Mouse (Mus musculus) gastrocnemius, adult 18-20 months (tissue): ENCODE results near the gene Cd300ld3. TPM values are rescaled to one million over a fixed set of nuclear protein-coding genes. Genes with fewer than 3 reads are reported as not detected.
"Not testable (repeated sequence)": the region's sequence is repeated elsewhere in the genome, so short reads cannot be mapped to it uniquely, and the experiment has no call there.

Source experiments
- DNase-seq: peaks from one replicate; pipeline ENCODE4 v3.0.0; 2021; ENCODE audit warnings: low spot score
- total RNA-seq, 2 experiments: library from RNA; stranded (reverse); gene quantifications; 2 replicates each; pipeline ENCODE4 v1.2.3; 2021

Gene Cd300ld3
- total RNA-seq, 2 experiments from 2014 or later, result 1.8 to 2.0 TPM

DNA sequence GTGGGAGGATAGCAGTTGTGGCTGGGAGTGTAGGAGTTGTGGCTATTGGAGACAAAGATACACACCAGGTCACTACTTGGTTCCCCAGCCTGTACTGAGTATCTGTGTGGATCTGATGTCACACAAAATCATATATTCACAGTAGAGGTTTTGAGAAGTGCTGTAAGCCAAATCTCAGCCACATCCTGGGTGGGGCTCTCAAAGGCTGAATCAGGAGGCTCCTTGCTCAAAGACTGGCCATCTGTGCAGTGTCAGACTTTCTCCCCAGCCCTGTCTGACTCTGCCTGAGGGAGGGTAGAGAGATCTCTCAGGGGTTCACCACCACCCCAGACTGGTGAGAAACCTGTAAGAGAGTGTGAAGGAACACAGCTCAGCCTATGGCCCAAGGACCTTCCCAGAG lies 6.3 kb upstream of the Cd300ld3 start:
- DNase-seq, result no peak

DNA sequence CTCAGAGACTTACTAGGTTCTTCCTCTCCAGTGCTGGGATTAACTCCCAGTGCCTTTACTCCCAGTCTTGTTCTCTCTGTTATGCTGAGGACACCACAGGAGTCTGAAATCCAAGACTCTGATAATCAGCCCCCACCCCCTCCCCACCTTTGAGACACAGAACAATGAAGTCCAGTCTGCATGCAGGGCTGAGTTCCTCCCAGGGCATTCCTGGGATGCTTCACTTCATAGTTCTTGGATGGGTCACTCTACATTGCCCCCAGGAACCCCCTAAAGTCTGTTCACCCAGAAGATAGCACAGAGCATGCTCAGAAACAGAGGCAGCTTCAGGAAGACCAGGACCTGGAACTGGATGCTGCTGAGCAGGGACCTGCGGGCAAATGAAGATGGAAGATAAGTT lies 4.8 kb upstream of the Cd300ld3 start:
- DNase-seq, result no peak

DNA sequence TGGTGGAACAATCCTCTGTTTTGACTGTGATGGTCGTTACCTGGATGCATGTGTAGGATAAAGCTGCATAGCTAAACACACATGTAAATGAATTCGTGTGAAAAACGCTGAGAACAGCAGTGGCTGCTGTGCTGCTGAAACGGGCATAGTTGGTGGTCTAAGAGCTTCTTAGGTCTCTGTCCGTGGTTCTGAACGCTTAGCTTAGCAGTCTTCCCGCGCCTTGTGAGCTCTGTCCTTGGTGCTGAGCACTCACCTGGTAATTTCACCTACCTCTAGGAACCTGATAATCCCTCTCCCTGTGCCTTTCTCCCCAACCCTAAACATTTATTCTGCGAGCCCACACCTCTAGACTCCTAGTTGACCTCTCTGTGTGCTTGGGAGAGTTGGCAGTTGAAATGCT lies 4.0 kb upstream of the Cd300ld3 start:
- no peak for DNase-seq

DNA sequence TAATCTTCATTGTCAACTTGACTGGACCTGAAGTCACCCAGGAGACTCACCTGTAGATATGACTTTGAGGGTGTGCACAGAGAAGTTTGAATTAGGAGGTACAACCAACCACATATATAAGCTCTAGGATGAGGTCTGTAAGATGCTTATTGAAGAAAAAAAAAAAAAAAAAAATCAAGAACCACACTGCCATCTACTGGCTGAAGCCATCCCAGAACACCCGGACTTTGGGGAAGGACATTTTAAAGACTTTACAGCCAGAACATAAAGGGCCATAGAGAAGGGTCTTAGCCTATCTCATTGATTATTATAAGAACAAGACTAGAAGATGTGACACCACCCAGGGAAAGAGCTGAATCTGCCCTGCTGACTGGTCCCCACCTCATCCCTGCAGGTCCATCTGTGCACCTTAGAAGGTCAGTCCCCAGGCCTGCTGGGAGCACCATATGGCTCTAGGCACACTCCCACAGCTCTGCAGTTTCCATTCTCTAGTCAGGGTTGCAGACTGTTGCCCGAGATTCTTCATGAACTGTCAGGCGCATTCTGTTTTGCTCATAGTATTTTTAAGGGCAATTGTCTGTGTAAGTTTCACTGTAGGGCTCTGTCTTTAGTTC lies 1.2 kb upstream of the Cd300ld3 start:
- DNase-seq, result no peak

DNA sequence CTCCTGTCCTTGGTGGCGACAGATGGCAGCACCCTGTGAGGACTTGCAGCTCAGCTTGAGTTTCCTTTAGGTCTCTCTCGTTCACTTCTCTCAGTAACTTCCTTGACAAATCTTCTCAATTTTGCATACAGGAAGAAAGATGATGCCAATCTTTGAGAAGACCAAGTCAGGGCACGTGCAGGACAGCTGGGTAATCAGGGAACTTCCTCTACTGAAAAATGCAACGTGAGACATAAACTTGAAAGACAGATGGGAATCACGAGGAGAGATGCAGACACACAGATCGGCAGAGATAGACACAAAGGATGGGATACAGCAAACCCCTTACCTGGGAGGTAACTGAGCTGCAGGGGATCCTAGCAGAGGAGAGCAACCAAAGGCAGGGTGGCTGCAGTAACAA lies 10.5 kb downstream of the Cd300ld3 start, which contains the start of gene Cd300ld5:
Gene Cd300ld5 (minus strand): TSS at position 101 of the 400 bp plus-strand sequence.
- DNase-seq, result not testable (repeated sequence)

DNA sequence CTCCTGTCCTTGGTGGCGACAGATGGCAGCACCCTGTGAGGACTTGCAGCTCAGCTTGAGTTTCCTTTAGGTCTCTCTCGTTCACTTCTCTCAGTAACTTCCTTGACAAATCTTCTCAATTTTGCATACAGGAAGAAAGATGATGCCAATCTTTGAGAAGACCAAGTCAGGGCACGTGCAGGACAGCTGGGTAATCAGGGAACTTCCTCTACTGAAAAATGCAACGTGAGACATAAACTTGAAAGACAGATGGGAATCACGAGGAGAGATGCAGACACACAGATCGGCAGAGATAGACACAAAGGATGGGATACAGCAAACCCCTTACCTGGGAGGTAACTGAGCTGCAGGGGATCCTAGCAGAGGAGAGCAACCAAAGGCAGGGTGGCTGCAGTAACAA lies 21.3 kb downstream of the Cd300ld3 start, which contains the start of gene Cd300ld4:
Gene Cd300ld4 (minus strand): TSS at position 101 of the 400 bp plus-strand sequence.
- not testable (repeated sequence) for DNase-seq

DNA sequence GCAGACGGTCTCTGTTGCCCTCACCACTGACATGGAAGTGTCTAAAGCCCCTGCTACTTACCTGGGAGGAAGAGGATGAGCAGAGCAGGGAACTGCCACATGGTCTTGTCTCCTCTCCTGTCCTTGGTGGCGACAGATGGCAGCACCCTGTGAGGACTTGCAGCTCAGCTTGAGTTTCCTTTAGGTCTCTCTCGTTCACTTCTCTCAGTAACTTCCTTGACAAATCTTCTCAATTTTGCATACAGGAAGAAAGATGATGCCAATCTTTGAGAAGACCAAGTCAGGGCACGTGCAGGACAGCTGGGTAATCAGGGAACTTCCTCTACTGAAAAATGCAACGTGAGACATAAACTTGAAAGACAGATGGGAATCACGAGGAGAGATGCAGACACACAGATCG lies 32.1 kb downstream of the Cd300ld3 start, which contains the start of gene Cd300ld2:
Gene Cd300ld2 (minus strand): TSS at position 101 of the 400 bp plus-strand sequence.
- not testable (repeated sequence) for DNase-seq

DNA sequence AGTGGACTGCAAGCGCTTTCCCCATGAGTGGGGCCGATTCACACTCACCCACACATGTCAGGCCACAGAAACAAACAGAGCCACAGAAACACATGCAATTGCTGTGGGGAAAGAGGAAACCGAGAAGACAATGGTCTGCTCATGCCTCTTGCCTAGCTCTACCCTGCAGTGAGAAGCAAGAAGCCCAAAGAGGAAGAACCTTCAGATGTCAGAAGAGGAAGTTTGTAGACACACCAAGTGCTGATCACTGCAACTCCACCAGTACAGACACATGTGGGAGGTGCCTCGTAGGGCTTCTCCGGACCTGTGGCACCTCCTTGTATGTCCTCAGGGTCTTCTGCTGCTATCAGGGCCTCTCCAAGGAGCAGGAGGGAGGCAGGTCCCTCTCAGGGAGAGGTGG lies 44.1 kb downstream of the Cd300ld3 start:
- no peak for DNase-seq

DNA sequence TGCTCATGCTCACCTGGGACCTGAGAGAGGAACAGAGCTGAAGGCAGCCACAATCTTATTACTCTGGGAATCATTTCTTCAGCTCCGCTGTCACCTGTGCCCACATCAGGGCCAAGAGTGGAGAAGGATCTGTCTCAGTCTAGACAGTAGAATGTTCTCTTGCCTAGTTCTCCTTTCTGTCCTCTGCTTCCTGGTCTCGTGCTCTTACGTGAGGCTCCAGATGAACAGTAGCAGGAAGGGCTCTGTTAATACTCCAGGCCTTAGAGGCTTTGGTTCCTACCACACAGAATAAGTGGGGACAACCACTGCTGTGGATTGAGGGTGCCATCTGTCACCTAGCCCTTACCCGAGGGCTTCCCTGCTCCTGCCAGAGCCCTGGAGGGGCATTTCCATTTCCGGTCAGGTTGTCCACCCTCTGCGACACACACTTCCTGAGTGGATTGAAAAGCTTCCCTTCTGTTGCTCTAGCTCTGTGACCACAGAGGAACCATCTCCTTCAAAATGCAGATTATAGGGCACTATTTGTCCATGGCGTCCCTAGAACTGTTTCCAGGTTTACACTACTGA lies 46.7 kb downstream of the Cd300ld3 start, which contains the start of gene Cd300c2:
Gene Cd300c2 (minus strand): TSS at position 407 of the 567 bp plus-strand sequence.
- DNase-seq, result no peak

Other genes with a start within 250 kb of the Cd300ld3 start
- gene Gpr142, start 249.5 kb downstream of the Cd300ld3 start, total RNA-seq, result not detected
- gene Gprc5c, start 197.3 kb downstream of the Cd300ld3 start, total RNA-seq, result 10 to 100 TPM; 39.7 to 43.7 TPM
- gene Cd300a, start 158.4 kb downstream of the Cd300ld3 start, total RNA-seq, result under 1 TPM; 0.59 to 0.81 TPM
- gene Cd300lb, start 114.0 kb downstream of the Cd300ld3 start, total RNA-seq, result under 1 TPM; 0.09 to 0.24 TPM
- not detected for gene Cd300c, start 79.3 kb downstream of the Cd300ld3 start, total RNA-seq
- under 1 TPM; 0.11 to 0.33 TPM for gene Cd300ld, start 58.5 kb downstream of the Cd300ld3 start, total RNA-seq
- gene Cd300c2, start 46.5 kb downstream of the Cd300ld3 start, total RNA-seq, result under 1 TPM; 0.21 to 0.32 TPM
- gene Cd300ld2, start 32.2 kb downstream of the Cd300ld3 start, total RNA-seq, result not detected
- gene Cd300ld4, start 21.4 kb downstream of the Cd300ld3 start, total RNA-seq, result not detected
- gene Cd300ld5, start 10.6 kb downstream of the Cd300ld3 start, total RNA-seq, result 1 to 10 TPM in 1 of 2 experiments, not detected in 1; 2.7 TPM
- not detected for gene Cd300e, start 13.8 kb upstream of the Cd300ld3 start, total RNA-seq
- gene Rab37, start 43.0 kb upstream of the Cd300ld3 start, total RNA-seq, result under 1 TPM in 1 of 2 experiments, not detected in 1; 0.36 TPM
- gene Cd300lf, start 85.6 kb upstream of the Cd300ld3 start, total RNA-seq, result not detected
- gene Slc9a3r1, start 114.9 kb upstream of the Cd300ld3 start, total RNA-seq, result 1 to 10 TPM; 1.6 to 1.9 TPM
- gene Tmem104, start 139.1 kb upstream of the Cd300ld3 start, total RNA-seq, result 1 to 10 TPM; 7.5 to 7.9 TPM
- gene Nat9, start 139.4 kb upstream of the Cd300ld3 start, total RNA-seq, result 10 to 100 TPM; 12.6 to 20.2 TPM
- under 1 TPM; 0.05 to 0.14 TPM for gene Grin2c, start 218.8 kb upstream of the Cd300ld3 start, total RNA-seq
- gene Fdxr, start 228.6 kb upstream of the Cd300ld3 start, total RNA-seq, result 1 to 10 TPM; 3.2 TPM
- gene Fads6, start 249.3 kb upstream of the Cd300ld3 start, total RNA-seq, result 1 to 10 TPM; 4.7 to 6.0 TPM